Mouse (Mus musculus): ENCODE results near the gene Edn1. TPM values are rescaled to one million over a fixed set of nuclear protein-coding genes. Genes with fewer than 3 reads are reported as not detected.
A peak's percentile ranks its signal among the peaks of the same experiment; 100 is the strongest.

The Edn1 gene
- total and polyA plus RNA-seq, 3 experiments: 2.2 to 3.2 (median 3.0) TPM

GRCm38 (mm10) chr13:42298766-42299165, 2.5 kb upstream of the Edn1 start:
- H3K27me3 ChIP-seq (ENCODE audit: control insufficient read depth, insufficient read depth, low read length): no peaks in the 10 kb centered on the region
- intact Hi-C loops (cut with DNase I): loop anchor here (5.0 kb wide), 1 partner anchor 591 kb away; no protein-coding TSS in a partner anchor
- no peak overlapping the region for H3K9ac ChIP-seq (ENCODE audit: low read depth, low read length)
- H3K4me1 ChIP-seq (ENCODE audit: control insufficient read depth, insufficient read depth, low read length): peaks cover 7% of the 10 kb centered on the region
- DNase-seq: no peak
- no peak overlapping the region for H3K4me3 ChIP-seq
- TF ChIP-seq CTCF (IDR thresholded peaks at IDR 0.05) (no peak), EP300 (IDR thresholded peaks at IDR 0.05; ENCODE audit: insufficient read depth, low read depth, low read length) (no peak), POLR2A (IDR thresholded peaks at IDR 0.05; ENCODE audit: insufficient read depth, low read depth, low read length) (no peak)
- H3K79me2 ChIP-seq (replicated peaks; ENCODE audit: control insufficient read depth, insufficient read depth, low read length): no peaks in the 10 kb centered on the region
- no peaks in the 10 kb centered on the region for H3K36me3 ChIP-seq (ENCODE audit: control insufficient read depth, insufficient read depth, low read length)
- H3K27ac ChIP-seq: peak overlapping the region; percentile 79

GRCm38 (mm10) chr13:42300567-42300966, 709 bp upstream of the Edn1 start:
- intact Hi-C loops (cut with DNase I): loop anchor here (1.0 to 5.0 kb wide), 5 partner anchors 42 to 658 kb away; partner anchors contain the start of gene Hivep1
- peak overlapping the region; percentile 87 for H3K27ac ChIP-seq
- H3K9ac ChIP-seq (ENCODE audit: low read depth, low read length): peak overlapping the region; percentile 77

GRCm38 (mm10) chr13:42301961-42302861, 935 bp downstream of the Edn1 start:
- peak overlapping the region; percentile 87 for H3K27ac ChIP-seq
- peak overlapping the region; percentile 54 for H3K4me3 ChIP-seq
- H3K4me1 ChIP-seq (ENCODE audit: control insufficient read depth, insufficient read depth, low read length): peaks cover 5% of the 10 kb centered on the region
- H3K79me2 ChIP-seq (replicated peaks; ENCODE audit: control insufficient read depth, insufficient read depth, low read length): no peaks in the 10 kb centered on the region
- DNase-seq: peak; percentile 33 to 34
- intact Hi-C loops (cut with DNase I): loop anchor here (1.0 to 5.0 kb wide), 5 partner anchors 43 to 660 kb away; partner anchors contain the start of gene Hivep1
- H3K9ac ChIP-seq (ENCODE audit: low read depth, low read length): peak overlapping the region; percentile 77
- 4% methylated on average over 27 of the region's 27 CpGs for WGBS
- H3K36me3 ChIP-seq (ENCODE audit: control insufficient read depth, insufficient read depth, low read length): no peaks in the 10 kb centered on the region
- TF ChIP-seq POLR2A (IDR thresholded peaks at IDR 0.05; ENCODE audit: insufficient read depth, low read depth, low read length) (no peak), EP300 (IDR thresholded peaks at IDR 0.05; ENCODE audit: insufficient read depth, low read depth, low read length) (no peak), CTCF (IDR thresholded peaks at IDR 0.05) (peak; percentile 63)
- no peaks in the 10 kb centered on the region for H3K27me3 ChIP-seq (ENCODE audit: control insufficient read depth, insufficient read depth, low read length)

More at GRCm38 (mm10) chr13:42300567-42300966, 709 bp upstream of the Edn1 start:
- 6% methylated on average over 11 of the region's 11 CpGs for WGBS
- Histone ChIP-seq H3K27me3 (ENCODE audit: control insufficient read depth, insufficient read depth, low read length) (no peaks in the 10 kb centered on the region), H3K79me2 (replicated peaks; ENCODE audit: control insufficient read depth, insufficient read depth, low read length) (no peaks in the 10 kb centered on the region), H3K36me3 (ENCODE audit: control insufficient read depth, insufficient read depth, low read length) (no peaks in the 10 kb centered on the region), H3K4me3 (peak overlapping the region; percentile 54), H3K4me1 (ENCODE audit: control insufficient read depth, insufficient read depth, low read length) (peaks cover 7% of the 10 kb centered on the region)
- TF ChIP-seq EP300 (IDR thresholded peaks at IDR 0.05; ENCODE audit: insufficient read depth, low read depth, low read length) (peak; percentile 54; the same call in 1 of the 2 replicates), CTCF (IDR thresholded peaks at IDR 0.05) (peak; percentile 77), POLR2A (IDR thresholded peaks at IDR 0.05; ENCODE audit: insufficient read depth, low read depth, low read length) (no peak)
- DNase-seq: peak; percentile 78 to 87

GRCm38 (mm10) chr13:42303180-42303929, 2.1 kb downstream of the Edn1 start:
- Histone ChIP-seq H3K4me1 (ENCODE audit: control insufficient read depth, insufficient read depth, low read length) (peaks cover 3% of the 10 kb centered on the region; the same call in 1 of the 2 replicates), H3K36me3 (ENCODE audit: control insufficient read depth, insufficient read depth, low read length) (peaks cover 3% of the 10 kb centered on the region; the same call in 1 of the 2 replicates), H3K4me3 (peak overlapping the region; percentile 54), H3K27me3 (ENCODE audit: control insufficient read depth, insufficient read depth, low read length) (no peaks in the 10 kb centered on the region), H3K79me2 (replicated peaks; ENCODE audit: control insufficient read depth, insufficient read depth, low read length) (no peaks in the 10 kb centered on the region), H3K27ac (peak overlapping the region; percentile 12; the same call in 1 of the 2 replicates), H3K9ac (ENCODE audit: low read depth, low read length) (peak overlapping the region; percentile 33)
- WGBS: 34% methylated on average over 11 of the region's 11 CpGs
- peak; percentile 59 for TF ChIP-seq CTCF (IDR thresholded peaks at IDR 0.05)
- TF ChIP-seq POLR2A (IDR thresholded peaks at IDR 0.05; ENCODE audit: insufficient read depth, low read depth, low read length): no peak
- DNase-seq: peak; percentile 43 to 44
- intact Hi-C loops (cut with DNase I): loop anchor here (5.0 kb wide), 2 partner anchors 56 to 661 kb away; no protein-coding TSS in a partner anchor

GRCm38 (mm10) chr13:42304139-42304538, 2.9 kb downstream of the Edn1 start:
- Histone ChIP-seq H3K9ac (ENCODE audit: low read depth, low read length) (no peak overlapping the region; the same call in 1 of the 2 replicates), H3K4me1 (ENCODE audit: control insufficient read depth, insufficient read depth, low read length) (peaks cover 1% of the 10 kb centered on the region; the same call in 1 of the 2 replicates), H3K27me3 (ENCODE audit: control insufficient read depth, insufficient read depth, low read length) (no peaks in the 10 kb centered on the region), H3K4me3 (no peak overlapping the region), H3K27ac (no peak overlapping the region), H3K79me2 (replicated peaks; ENCODE audit: control insufficient read depth, insufficient read depth, low read length) (no peaks in the 10 kb centered on the region), H3K36me3 (ENCODE audit: control insufficient read depth, insufficient read depth, low read length) (peaks cover 3% of the 10 kb centered on the region; the same call in 1 of the 2 replicates)
- TF ChIP-seq EP300 (IDR thresholded peaks at IDR 0.05; ENCODE audit: insufficient read depth, low read depth, low read length) (no peak), CTCF (IDR thresholded peaks at IDR 0.05) (no peak), POLR2A (IDR thresholded peaks at IDR 0.05; ENCODE audit: insufficient read depth, low read depth, low read length) (no peak)
- DNase-seq: no peak
- 40% methylated on average over 8 of the region's 8 CpGs for WGBS
- intact Hi-C loops (cut with DNase I): loop anchor here (5.0 kb wide), 2 partner anchors 57 to 662 kb away; no protein-coding TSS in a partner anchor

All from heart, adult 2 months (tissue).